Mouse (Mus musculus) liver, adult 2 months (tissue): ENCODE results near the gene Abcc12. TPM values are rescaled to one million over a fixed set of nuclear protein-coding genes. Genes with fewer than 3 reads are reported as not detected.

Source experiments
- DNase-seq: peaks from one replicate; pipeline ENCODE4 v3.0.0-alpha.2; 2011; ENCODE audit warnings: low read depth, low spot score; ENCODE audit errors: extremely low read depth
- H3K27ac ChIP-seq: fragments of 200-500 bp; replicated peaks from 2 replicates; pipeline ENCODE4 v1.5.1; 2012; ENCODE audit warnings: low read depth, mild to moderate bottlenecking, control low read depth, inconsistent platforms, low read length; ENCODE audit not compliant: insufficient read depth
- H3K27me3 ChIP-seq: fragments of 200-500 bp; 2 replicates; pipeline ENCODE4 v1.6.1; 2012; ENCODE audit warnings: mild to moderate bottlenecking, moderate library complexity, low read length, inconsistent platforms; ENCODE audit not compliant: control insufficient read depth, insufficient read depth
- H3K36me3 ChIP-seq: fragments of 200-500 bp; 2 replicates; pipeline ENCODE4 v1.6.1; 2012; ENCODE audit warnings: low read length, inconsistent platforms; ENCODE audit not compliant: control insufficient read depth, insufficient read depth
- H3K4me1 ChIP-seq: fragments of 200-500 bp; 2 replicates; pipeline ENCODE4 v1.6.1; 2011; ENCODE audit warnings: low read length; ENCODE audit not compliant: control insufficient read depth, insufficient read depth
- H3K4me3 ChIP-seq: fragments of 200-500 bp; 2 replicates; pipeline ENCODE4 v1.5.1; 2011; ENCODE audit warnings: low read depth, mild to moderate bottlenecking, control low read depth, low read length, moderate library complexity; ENCODE audit not compliant: insufficient read depth
- H3K79me2 ChIP-seq: fragments of 200-500 bp; 2 replicates; pipeline ENCODE4 v1.6.1; 2012; ENCODE audit warnings: inconsistent platforms, mild to moderate bottlenecking, low read length, moderate library complexity; ENCODE audit not compliant: control insufficient read depth, insufficient read depth
- H3K9ac ChIP-seq: fragments of 200-500 bp; 2 replicates; pipeline ENCODE4 v1.6.1; 2012; ENCODE audit warnings: low read depth, mild to moderate bottlenecking, control low read depth, inconsistent platforms, low read length
- CTCF ChIP-seq: fragments of 200-500 bp; IDR thresholded peaks from 2 replicates; pipeline ENCODE4 v1.5.1; 2011; ENCODE audit warnings: low read depth, low read length, control low read depth
- POLR2A ChIP-seq: fragments of 200-500 bp; IDR thresholded peaks from 2 replicates; pipeline ENCODE4 v1.6.1; 2011; ENCODE audit warnings: low read length, control low read depth; ENCODE audit not compliant: insufficient read depth; ENCODE audit errors: extremely low read depth
- WGBS: fragments of 180-500 bp; shearing (Covaris S2); methylation state at CpG from one replicate; pipeline ENCODE4 v1.1.7; 2018; 5-methylcytosine and 5-hydroxymethylcytosine counted together
- polyA plus RNA-seq: library from polyadenylated mRNA; depleted of rRNA; stranded (reverse); fragments of >200 nt; gene quantifications from 2 replicates; pipeline ENCODE4 v1.2.3, GENCODE M21; 2012; rRNA removed
- total RNA-seq: library from RNA; depleted of rRNA; stranded (reverse); fragments of >200 nt; gene quantifications from 2 replicates; pipeline ENCODE4 v1.2.3, GENCODE M21; 2014; rRNA removed

The Abcc12 gene
- total and polyA plus RNA-seq, 2 experiments: 0.18 to 0.21 TPM

DNA sequence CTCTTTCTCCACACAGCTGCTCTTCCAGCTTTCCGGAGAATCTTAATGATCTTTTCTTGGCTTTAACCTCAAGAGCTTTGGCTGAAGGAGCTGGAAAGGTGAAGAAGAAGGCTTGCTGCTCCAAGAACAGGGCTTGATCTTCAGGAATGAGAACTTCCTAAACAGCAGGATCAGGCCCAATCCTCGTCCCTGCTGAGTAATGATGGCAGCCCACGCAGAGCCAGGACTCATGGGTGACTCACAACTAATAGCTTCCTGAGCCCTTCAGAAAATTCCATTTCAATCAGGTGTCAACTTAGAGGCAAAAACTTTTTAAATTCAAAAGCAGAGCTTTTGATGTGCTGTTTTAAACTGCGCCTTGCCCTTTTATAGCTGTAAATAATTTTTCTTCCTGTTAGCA lies 135.0 kb downstream of the Abcc12 start:
- TF ChIP-seq CTCF (no peak), POLR2A (no peak)
- Histone ChIP-seq H3K27me3 (no peaks in the 10 kb centered on the region), H3K9ac (no peak overlapping the region), H3K27ac (no peak overlapping the region), H3K4me3 (no peak overlapping the region), H3K4me1 (no peaks in the 10 kb centered on the region), H3K36me3 (no peaks in the 10 kb centered on the region), H3K79me2 (no peaks in the 10 kb centered on the region)
- no peak for DNase-seq
- whole genome bisulfite sequencing: 87% methylated on average over 4 of the region's 4 CpGs

DNA sequence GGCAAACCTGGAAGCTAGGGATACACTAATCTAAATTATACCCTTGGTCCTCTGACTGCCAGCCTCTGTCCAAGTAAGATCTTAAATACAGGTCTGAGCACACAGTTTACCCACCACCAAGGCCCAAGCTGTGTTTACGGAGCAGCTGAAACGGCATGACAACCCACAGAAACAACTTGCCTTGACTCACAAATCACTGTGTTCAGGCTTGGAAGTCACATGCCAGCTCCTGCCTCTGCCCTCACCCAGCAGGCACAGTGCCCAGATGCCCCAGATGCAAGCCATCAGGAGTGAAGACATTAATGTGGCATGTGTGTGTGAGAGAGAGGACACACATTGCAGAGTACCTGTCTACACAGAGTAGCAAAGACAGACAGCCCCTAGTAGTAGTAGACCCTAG lies 136.7 kb downstream of the Abcc12 start:
- Histone ChIP-seq H3K79me2 (no peaks in the 10 kb centered on the region), H3K27me3 (no peaks in the 10 kb centered on the region), H3K27ac (no peak overlapping the region), H3K4me1 (no peaks in the 10 kb centered on the region), H3K9ac (no peak overlapping the region), H3K4me3 (no peak overlapping the region), H3K36me3 (no peaks in the 10 kb centered on the region)
- TF ChIP-seq CTCF (no peak), POLR2A (no peak)
- 86% methylated on average over 2 of the region's 2 CpGs for WGBS
- no peak for DNase-seq

DNA sequence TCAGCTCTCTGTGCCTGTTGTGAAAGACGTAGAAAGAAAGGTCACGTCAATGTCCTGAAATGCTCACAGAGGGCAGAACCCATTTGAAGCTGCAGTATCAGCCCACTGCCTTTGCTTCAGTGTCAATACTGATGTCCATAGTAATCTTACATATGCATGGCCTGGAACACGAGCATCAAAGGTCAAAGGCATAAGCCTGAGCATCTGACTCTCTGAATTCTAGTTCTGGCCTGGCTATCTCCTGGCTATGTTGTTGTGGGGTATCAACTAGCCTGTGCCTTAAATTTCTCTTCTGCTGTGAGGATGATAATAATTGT lies 141.5 kb downstream of the Abcc12 start:
- TF ChIP-seq CTCF: no peak
- no peak for TF ChIP-seq POLR2A
- H3K9ac ChIP-seq: no peak overlapping the region

GRCm38 (mm10) chr8:86438133-86438982 lies 142.1 kb downstream of the Abcc12 start:
- no peaks in the 10 kb centered on the region for H3K79me2 ChIP-seq
- no peaks in the 10 kb centered on the region for H3K27me3 ChIP-seq
- 59% methylated on average over 5 of the region's 5 CpGs for WGBS
- no peak overlapping the region for H3K4me3 ChIP-seq
- no peak for TF ChIP-seq POLR2A
- TF ChIP-seq CTCF: no peak
- H3K4me1 ChIP-seq: no peaks in the 10 kb centered on the region
- H3K36me3 ChIP-seq: no peaks in the 10 kb centered on the region
- H3K27ac ChIP-seq: no peak overlapping the region
- H3K9ac ChIP-seq: no peak overlapping the region
- DNase-seq: no peak

More for the DNA sequence above, 141.5 kb downstream of the Abcc12 start:
- Histone ChIP-seq H3K27ac (no peak overlapping the region), H3K36me3 (no peaks in the 10 kb centered on the region), H3K4me1 (no peaks in the 10 kb centered on the region), H3K4me3 (no peak overlapping the region), H3K79me2 (no peaks in the 10 kb centered on the region), H3K27me3 (no peaks in the 10 kb centered on the region)
- DNase-seq: no peak
- WGBS: 80% methylated on average over 3 of the region's 3 CpGs

DNA sequence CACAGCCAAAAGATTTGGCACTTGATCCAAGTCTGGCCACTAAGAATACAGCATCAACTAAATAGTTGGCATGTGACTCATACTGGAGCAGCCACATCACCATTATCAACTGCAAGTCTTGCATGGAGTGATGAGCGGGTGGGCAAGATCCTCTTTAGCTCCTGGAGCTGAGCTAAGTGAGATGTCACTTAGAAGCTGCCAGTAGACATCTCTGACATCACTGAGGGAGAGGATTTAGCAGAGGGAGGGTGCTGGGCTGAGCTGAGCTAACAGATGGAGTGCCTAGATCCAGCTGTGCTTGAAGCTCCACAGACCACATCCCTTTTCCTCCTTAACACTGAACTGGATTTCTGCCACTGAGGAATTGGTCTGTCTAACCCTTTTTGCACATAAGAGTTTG lies 143.1 kb downstream of the Abcc12 start:
- Histone ChIP-seq H3K79me2 (no peaks in the 10 kb centered on the region), H3K9ac (no peak overlapping the region), H3K4me3 (no peak overlapping the region), H3K27me3 (no peaks in the 10 kb centered on the region), H3K4me1 (no peaks in the 10 kb centered on the region), H3K36me3 (no peaks in the 10 kb centered on the region), H3K27ac (no peak overlapping the region)
- WGBS: 61% methylated on average over 1 of the region's 1 CpGs
- TF ChIP-seq CTCF (no peak), POLR2A (no peak)
- DNase-seq: no peak

Other genes starting within 250 kb of the Abcc12 start
- gene Lonp2, start 43.4 kb upstream of the Abcc12 start, total RNA-seq: 244 and 308 TPM in 2 replicates
- gene Lonp2, start 43.4 kb upstream of the Abcc12 start, polyA plus RNA-seq: 278 and 299 TPM in 2 replicates
- gene Gm10638, start 165.0 kb upstream of the Abcc12 start, total RNA-seq: 0.20 TPM in 1 of 2 replicates, not detected in the other
- gene Gm10638, start 165.0 kb upstream of the Abcc12 start, polyA plus RNA-seq: 0.16 and 0.17 TPM in 2 replicates
- 7.1 and 7.9 TPM in 2 replicates for gene Siah1a, start 165.2 kb upstream of the Abcc12 start, total RNA-seq
- gene Siah1a, start 165.2 kb upstream of the Abcc12 start, polyA plus RNA-seq: 6.0 and 6.4 TPM in 2 replicates